Mouse (Mus musculus) 3T3-L1 (cell line): Measurements from ENCODE around the gene Obox3.
"Not testable (repeated sequence)": the region's sequence is repeated elsewhere in the genome, so short reads cannot be mapped to it uniquely, and the experiment has no call there.

Experiments
- DNase-seq: peaks from one replicate; pipeline ENCODE4 v3.0.0-alpha.2; 2015; ENCODE audit warnings: low read depth, low spot score

Obox3 gene

DNA sequence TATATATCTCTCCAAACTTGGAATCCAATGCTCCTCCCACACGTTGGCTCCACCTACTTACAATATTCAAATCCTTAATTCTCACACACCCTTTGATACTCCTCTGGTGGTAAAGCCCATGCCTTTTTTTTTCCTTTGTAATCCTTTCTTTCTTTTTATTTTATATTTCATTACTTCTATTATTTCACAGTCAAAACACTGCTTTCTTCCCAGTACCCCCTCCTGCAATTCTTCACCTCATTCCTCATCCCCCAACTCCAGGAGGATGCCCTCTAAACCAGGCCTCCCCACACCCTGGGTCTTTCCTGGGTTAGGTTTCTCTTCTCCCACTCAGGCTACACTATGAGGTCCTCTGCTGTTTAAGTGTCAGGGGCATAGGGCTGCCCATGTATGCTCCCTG, at the start of gene Obox3:
Gene Obox3 (minus strand): TSS at position 101 of the 400 bp plus-strand sequence.
- DNase-seq = not testable (repeated sequence)

DNA sequence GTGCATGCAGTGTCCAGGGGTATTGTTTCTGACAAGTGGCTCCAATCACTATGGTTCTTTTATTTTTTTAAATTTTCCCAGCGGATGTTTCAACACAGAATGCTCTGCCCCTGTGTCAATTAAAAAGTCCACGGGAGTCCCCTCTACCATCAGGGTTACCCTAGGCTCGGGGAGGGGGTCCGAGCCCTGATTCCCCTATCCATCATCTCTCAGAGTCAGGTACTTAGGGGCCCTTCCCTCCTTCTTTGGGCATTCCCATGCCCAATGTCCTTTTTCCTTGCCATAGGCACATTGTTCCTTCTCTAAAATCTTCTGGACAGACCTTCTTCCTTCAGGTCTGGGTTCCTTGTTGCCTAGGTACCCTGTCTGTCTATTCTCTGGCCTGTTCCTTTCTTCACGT, 130.3 kb downstream of the Obox3 start:
- not testable (repeated sequence) for DNase-seq
